Mouse (Mus musculus) right cerebral cortex, postnatal 25 days (tissue): Measurements from ENCODE around the gene Knstrn.

Source experiments
- DNase-seq: peaks from one replicate; pipeline ENCODE4 v3.0.0; 2022

Knstrn gene

GRCm38 (mm10) chr2:118902051-118903025, 88.5 kb downstream of the Knstrn start:
- peak; percentile 46 for DNase-seq

- DNase-seq: no peak
Observed at GRCm38 (mm10) chr2:118903333-118903741, 89.5 kb downstream of the Knstrn start.
